Mouse (Mus musculus) erythroblast, adult 5-6 weeks (primary cell): Measurements from ENCODE around the gene Gm29094. TPM values are rescaled to one million over a fixed set of nuclear protein-coding genes. Genes with fewer than 3 reads are reported as not detected.
"Not testable (repeated sequence)": the region's sequence is repeated elsewhere in the genome, so short reads cannot be mapped to it uniquely, and the experiment has no call there.

Experiments
- ATAC-seq: replicated peaks from 2 replicates; pipeline ENCODE4 v1.8.0; 2016; ENCODE audit warnings: moderate number of reproducible peaks, mild to moderate bottlenecking, moderate TSS enrichment, inconsistent platforms; ENCODE audit not compliant: poor library complexity, low FRiP score, severe bottlenecking
- total RNA-seq, 2 experiments: library from RNA; stranded (forward) in 1 of 2; stranded (reverse) in 1 of 2; fragments of 150-400 nt in 1 of 2; fragments of 200-764, 138-1000 nt in 1 of 2; gene quantifications; 2 replicates each; pipeline versions ENCODE4 v1.2.3 to v1.2.4; 2015 to 2017; ENCODE audit warnings: low replicate concordance in 2 of 2

Gene Gm29094
- total RNA-seq, 2 experiments from 2014 or later, result 1.3 TPM; not detected in 1

DNA sequence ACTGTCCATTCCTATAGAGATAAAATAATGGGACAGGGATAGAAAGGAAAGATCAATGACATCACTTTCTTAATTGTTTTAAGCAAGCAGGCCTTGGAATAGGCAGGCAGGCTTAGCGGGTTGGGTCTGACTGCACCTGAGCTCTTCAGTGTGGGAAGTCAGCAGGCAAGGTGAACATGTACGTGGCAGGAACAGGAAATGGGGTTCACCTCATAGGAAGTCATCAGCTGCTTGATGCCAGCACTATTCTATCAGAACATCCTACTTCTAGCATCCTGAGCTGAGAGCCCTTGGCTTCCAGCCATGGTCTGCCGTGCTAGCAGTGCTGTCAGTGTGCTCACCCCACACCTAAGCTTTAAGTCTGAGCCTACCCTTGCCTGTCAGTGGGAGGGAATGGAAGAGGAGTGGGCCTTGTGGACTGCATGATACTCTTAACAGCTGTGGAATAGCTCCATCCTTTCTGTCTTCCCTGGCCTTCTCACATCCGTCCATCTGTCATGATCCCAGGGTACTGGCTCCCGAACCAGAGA is 39.9 kb downstream of the Gm29094 start:
- ATAC-seq, result not testable (repeated sequence)

DNA sequence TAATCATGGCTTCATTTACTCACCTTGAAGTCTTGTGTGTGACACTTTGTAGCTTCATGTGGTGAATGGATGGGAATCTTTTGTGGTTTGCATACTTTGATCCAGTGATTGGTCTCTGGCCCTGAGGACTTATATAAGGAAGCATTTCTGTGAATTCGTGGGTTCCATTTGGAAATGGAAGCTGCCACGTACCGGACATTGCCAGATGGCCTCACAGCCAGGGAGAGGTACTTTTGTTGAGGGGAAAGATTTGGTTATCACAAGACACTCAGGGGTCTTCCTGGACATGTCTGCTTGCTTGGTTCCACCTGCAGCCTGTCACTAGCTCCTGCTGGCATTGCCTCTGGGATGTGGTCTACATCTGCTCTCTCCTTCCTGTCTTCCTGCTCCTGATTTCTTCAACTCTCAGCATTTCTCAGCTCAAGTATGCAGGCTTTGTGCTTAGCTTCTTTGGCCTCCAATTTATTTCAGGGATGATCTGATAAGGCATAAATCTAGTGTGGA is 41.4 kb downstream of the Gm29094 start:
- not testable (repeated sequence) for ATAC-seq

DNA sequence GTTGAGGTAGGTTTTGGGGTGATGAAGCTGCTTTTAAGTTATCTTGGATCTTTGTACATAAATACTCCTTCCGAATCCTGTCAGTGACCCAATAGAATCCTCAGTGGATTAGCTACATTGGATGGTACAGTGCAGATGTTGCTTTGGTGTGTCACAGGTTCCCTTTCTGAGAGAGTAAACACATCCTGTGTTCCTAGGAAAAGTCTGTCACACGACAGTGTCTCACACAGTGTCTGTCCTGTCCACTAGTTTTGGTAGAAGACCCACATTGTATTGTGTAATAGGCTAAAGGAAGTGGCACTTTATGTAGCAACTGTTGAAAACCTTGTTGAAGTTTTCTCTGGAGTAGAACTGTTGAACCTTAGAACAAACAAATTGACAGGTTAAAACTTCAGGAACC is 54.2 kb downstream of the Gm29094 start:
- no peak for ATAC-seq

DNA sequence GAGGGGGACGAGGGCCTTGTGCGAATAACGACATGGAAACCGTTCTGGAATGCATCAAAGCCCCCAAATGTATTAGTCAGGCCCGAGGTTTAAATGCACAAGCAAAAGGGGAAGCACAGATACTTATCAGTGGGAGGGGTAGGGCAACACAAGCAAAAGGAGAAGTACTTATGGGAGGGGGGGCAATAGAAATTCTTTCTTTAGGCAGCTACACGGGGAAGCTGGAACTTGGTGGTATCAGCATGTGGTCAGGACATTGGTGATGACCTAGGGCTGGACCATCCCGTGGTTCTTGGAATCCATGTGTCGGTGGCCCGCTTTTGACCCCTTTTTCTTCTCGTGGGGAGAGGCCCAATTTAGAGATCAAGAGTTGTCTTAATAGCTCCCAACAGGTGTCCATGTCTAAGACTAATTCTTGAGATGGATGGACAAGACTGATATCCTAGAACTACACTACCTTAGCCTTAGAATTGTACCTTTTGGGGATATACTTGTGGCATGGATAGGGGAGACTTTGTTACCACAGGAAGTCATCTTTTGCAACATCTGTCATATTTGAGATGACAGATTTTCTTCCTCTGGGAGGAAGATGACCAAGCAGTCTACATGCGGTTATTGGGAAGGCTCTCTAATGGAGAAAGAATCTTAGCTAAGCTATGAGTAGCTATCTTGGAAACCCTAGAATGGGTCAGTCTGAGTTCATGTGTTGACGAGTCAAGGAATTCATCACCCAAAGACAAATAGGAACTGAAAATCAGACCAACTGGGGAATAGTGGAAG is 57.6 kb downstream of the Gm29094 start:
- no peak for ATAC-seq

DNA sequence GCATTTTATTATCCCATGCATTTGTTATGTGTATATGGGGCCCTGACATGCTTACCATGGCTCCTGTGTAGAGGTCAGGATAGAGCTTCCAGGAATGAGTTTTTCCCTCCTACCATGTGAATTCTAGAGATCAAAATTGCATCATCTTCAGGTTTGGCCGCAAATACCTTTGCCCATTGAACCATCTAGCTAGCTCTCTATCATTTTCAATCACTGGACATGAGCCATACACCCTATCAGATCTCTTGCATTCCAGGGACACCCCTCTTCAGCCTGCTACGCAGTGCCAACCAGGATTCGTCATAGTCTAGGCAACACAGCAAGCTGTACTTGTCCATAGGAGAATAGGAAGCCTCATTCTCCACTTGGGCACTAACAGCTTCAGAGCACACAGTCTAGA is 64.8 kb downstream of the Gm29094 start:
- no peak for ATAC-seq

DNA sequence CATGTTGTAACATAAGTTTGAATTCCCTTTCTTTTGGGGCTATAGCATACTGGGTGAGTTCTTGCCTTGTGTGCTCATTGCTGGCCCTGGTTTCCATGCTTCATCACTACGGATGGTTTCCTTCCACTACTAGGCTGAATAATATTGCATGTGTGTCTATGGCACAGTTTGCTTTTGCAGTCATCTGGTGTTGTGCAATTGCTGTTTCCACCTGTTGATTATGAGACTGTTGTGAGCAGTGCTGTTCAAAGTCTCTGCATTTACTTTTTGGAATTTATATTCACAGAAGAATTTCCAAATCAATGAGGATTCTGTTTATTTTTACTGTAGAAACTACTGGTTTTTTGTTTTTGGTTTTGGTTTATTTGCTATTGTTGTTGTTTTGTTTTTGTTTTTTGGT is 65.4 kb downstream of the Gm29094 start:
- ATAC-seq, result no peak

Other genes with a start within 250 kb of the Gm29094 start
- not detected in 2 replicates for gene Bcl2a1a, start 242.5 kb upstream of the Gm29094 start, total RNA-seq (2015; ENCODE audit: low replicate concordance)
- 4.4 and 8.9 TPM in 2 replicates for gene Bcl2a1a, start 242.5 kb upstream of the Gm29094 start, total RNA-seq (2017; ENCODE audit: low replicate concordance)
- not detected in 2 replicates for gene Trim43b, start 106.5 kb upstream of the Gm29094 start, total RNA-seq (2015; ENCODE audit: low replicate concordance)
- gene Trim43b, start 106.5 kb upstream of the Gm29094 start, total RNA-seq (2017; ENCODE audit: low replicate concordance), result 0.28 TPM in 1 of 2 replicates, not detected in the other
- 3.7 and 11.9 TPM in 2 replicates for gene Bcl2a1b, start 170 bp upstream of the Gm29094 start, total RNA-seq (2015; ENCODE audit: low replicate concordance)
- 1.8 and 10.4 TPM in 2 replicates for gene Bcl2a1b, start 170 bp upstream of the Gm29094 start, total RNA-seq (2017; ENCODE audit: low replicate concordance)
- gene Mthfs, start 11.3 kb downstream of the Gm29094 start, total RNA-seq (2015; ENCODE audit: low replicate concordance), result 20.7 and 29.4 TPM in 2 replicates
- 1.2 and 7.0 TPM in 2 replicates for gene Mthfs, start 11.3 kb downstream of the Gm29094 start, total RNA-seq (2017; ENCODE audit: low replicate concordance)